ENCODE assay signal across 10 mouse cellular contexts in genomic region chr19:8578970-8579342, GRCm38 (mm10). TPM values are rescaled to one million over a fixed set of nuclear protein-coding genes. Genes with fewer than 3 reads are reported as not detected.
DNase-seq lines count a peak whose midpoint lies in the region; ATAC-seq and TF ChIP-seq lines count a peak whose summit lies in the region.
"Had no signal": no experiment of that assay in that cellular context is flagged by ENCODE, and none has a peak within 500 bp of the region (broad histone marks: within the 10 kb centered on the region; RNA-seq: fewer than 3 reads in every experiment).

No protein-coding gene starts in this region.

- intact Hi-C loops in left cerebral cortex, postnatal 25 days (cut with DNase I): loop anchor here (1.0 kb wide), 2 partner anchors 83 to 104 kb away; no protein-coding TSS in a partner anchor
- intact Hi-C loops in gastrocnemius, postnatal 36 days (cut with DNase I): loop anchor here (2.0 kb wide), 1 partner anchor 104 kb away; no protein-coding TSS in a partner anchor

- H3K9ac ChIP-seq in liver, embryonic 11.5 days (ENCODE audit: low read depth, low read length): no peak overlapping the region
- H3K9ac ChIP-seq in forebrain, postnatal 0 days: peak overlapping the region; percentile 53; the same call in 1 of the 2 replicates
- peak overlapping the region; percentile 43; the same call in 1 of the 2 replicates for H3K9ac ChIP-seq in neural tube, embryonic 15.5 days (replicated peaks)

- H3K4me3 ChIP-seq in liver, embryonic 11.5 days (ENCODE audit: low read depth, low read length): no peak overlapping the region
- peak overlapping the region; percentile 38 for H3K4me3 ChIP-seq in forebrain, postnatal 0 days (ENCODE audit: low read depth, low read length)
- peak overlapping the region; percentile 39 for H3K4me3 ChIP-seq in neural tube, embryonic 15.5 days (replicated peaks)

- H3K4me2 ChIP-seq in liver, embryonic 11.5 days: peak overlapping the region; percentile 62
- peak overlapping the region; percentile 61 for H3K4me2 ChIP-seq in forebrain, postnatal 0 days (ENCODE audit: low read depth)
- H3K4me2 ChIP-seq in neural tube, embryonic 15.5 days: peak overlapping the region; percentile 80

- 54% methylated on average over 2 of the region's 2 CpGs for WGBS in liver, embryonic 11.5 days
- WGBS in forebrain, postnatal 0 days: 52% methylated on average over 2 of the region's 2 CpGs
- WGBS in neural tube, embryonic 15.5 days: 64% methylated on average over 2 of the region's 2 CpGs

- H3K27me3 ChIP-seq in liver, embryonic 11.5 days (replicated peaks; ENCODE audit: control insufficient read depth, insufficient read depth, low read length): no peaks in the 10 kb centered on the region
- no peaks in the 10 kb centered on the region for H3K27me3 ChIP-seq in forebrain, postnatal 0 days (ENCODE audit: insufficient read depth, low read length)
- H3K27me3 ChIP-seq in neural tube, embryonic 15.5 days (replicated peaks): no peaks in the 10 kb centered on the region

- H3K27ac ChIP-seq in liver, embryonic 11.5 days (ENCODE audit: low read depth, low read length): no peak overlapping the region
- peak overlapping the region; percentile 64 for H3K27ac ChIP-seq in forebrain, postnatal 0 days (ENCODE audit: low read depth, low read length)
- H3K27ac ChIP-seq in neural tube, embryonic 15.5 days (replicated peaks): peak overlapping the region; percentile 38; the same call in 1 of the 2 replicates

- H3K9me3 ChIP-seq in liver, embryonic 11.5 days (ENCODE audit: control insufficient read depth, low read length): no peaks in the 10 kb centered on the region
- no peaks in the 10 kb centered on the region for H3K9me3 ChIP-seq in forebrain, postnatal 0 days (ENCODE audit: low read length)
- H3K9me3 ChIP-seq in neural tube, embryonic 15.5 days (replicated peaks): no peaks in the 10 kb centered on the region

- DNase-seq in liver, embryonic 11.5 days (ENCODE audit: low spot score): no peak
- no peak for DNase-seq in liver
- DNase-seq in forebrain, postnatal 0 days: peak; percentile 11
- DNase-seq in left cerebral cortex, postnatal 25 days (ENCODE audit: low spot score in 2 of 2): peak; percentile 40 to 61
- no peak for DNase-seq in gastrocnemius, postnatal 36 days
- DNase-seq in adrenal gland, postnatal 36 days: no peak
- no peak for DNase-seq in urinary bladder, adult 18-20 months (ENCODE audit: low spot score in 2 of 2)

- ATAC-seq in liver, embryonic 11.5 days (replicated peaks; ENCODE audit: low FRiP score): no peak
- ATAC-seq in forebrain, postnatal 0 days: peak; percentile 42; the same call in 1 of the 2 replicates
- 0 out of 2 replicates have a peak, but pooled peaks have one; percentile 11 for ATAC-seq in neural tube, embryonic 15.5 days (ENCODE audit: low FRiP score)

- H3K4me1 ChIP-seq in liver, embryonic 11.5 days (replicated peaks; ENCODE audit: control insufficient read depth, insufficient read depth, low read length): no peaks in the 10 kb centered on the region
- no peaks in the 10 kb centered on the region for H3K4me1 ChIP-seq in forebrain, postnatal 0 days (ENCODE audit: insufficient read depth)
- peaks cover 8% of the 10 kb centered on the region for H3K4me1 ChIP-seq in neural tube, embryonic 15.5 days

- H3K36me3 ChIP-seq in liver, embryonic 11.5 days (ENCODE audit: control insufficient read depth, insufficient read depth, low read length): no peaks in the 10 kb centered on the region
- no peaks in the 10 kb centered on the region for H3K36me3 ChIP-seq in forebrain, postnatal 0 days (ENCODE audit: insufficient read depth)
- H3K36me3 ChIP-seq in neural tube, embryonic 15.5 days: no peaks in the 10 kb centered on the region

- TF ChIP-seq CTCF in forebrain, postnatal 0 days (IDR thresholded peaks at IDR 0.05; ENCODE audit: low read depth): no peak

RNA-seq across cellular contexts. Expression of gene Slc22a8, which starts 12.1 kb away (rescaled TPM):
- polyA plus RNA-seq in liver, embryonic 11.5 days (2014; fragmentation: Nextera tagmentation; extraction: Ambion mirVana): 2.0 and 2.9 TPM in 2 replicates
- 9.1 and 13.1 TPM in 2 replicates for total RNA-seq in forebrain, postnatal 0 days (2014; rRNA removed)
- 16.6 and 19.0 TPM in 2 replicates for polyA plus RNA-seq in forebrain, postnatal 0 days (2015; fragmentation: Nextera tagmentation; extraction: Ambion mirVana)
- 10 to 100 TPM; 11.7 to 15.1 TPM for total RNA-seq in left cerebral cortex, postnatal 25 days (2021)
- 9.1 and 10.7 TPM in 2 replicates for polyA plus RNA-seq in neural tube, embryonic 15.5 days (2015; fragmentation: Nextera tagmentation; extraction: Ambion mirVana)
- not detected for total RNA-seq in gastrocnemius, postnatal 36 days (2021)
- under 1 TPM in 1 of 2 experiments, not detected in 1; 0.36 TPM for total RNA-seq in adrenal gland, postnatal 36 days (2021)
- total RNA-seq: common myeloid progenitor, adult 5-6 weeks had no signal
- polyA plus RNA-seq: large intestine, adult 2 months had no signal

RNA-seq across cellular contexts. Expression of gene Slc22a6, which starts 38.9 kb away (rescaled TPM):
- not detected in 2 replicates for polyA plus RNA-seq in liver, embryonic 11.5 days (2014; fragmentation: Nextera tagmentation; extraction: Ambion mirVana)
- 11.5 and 19.0 TPM in 2 replicates for total RNA-seq in forebrain, postnatal 0 days (2014; rRNA removed)
- polyA plus RNA-seq in forebrain, postnatal 0 days (2015; fragmentation: Nextera tagmentation; extraction: Ambion mirVana): 13.2 and 15.5 TPM in 2 replicates
- total RNA-seq in left cerebral cortex, postnatal 25 days (2021): 1 to 10 TPM; 5.5 to 5.8 TPM
- 0.82 and 1.8 TPM in 2 replicates for polyA plus RNA-seq in neural tube, embryonic 15.5 days (2015; fragmentation: Nextera tagmentation; extraction: Ambion mirVana)
- not detected for total RNA-seq in gastrocnemius, postnatal 36 days (2021)
- not detected for total RNA-seq in adrenal gland, postnatal 36 days (2021)
- total RNA-seq: common myeloid progenitor, adult 5-6 weeks had no signal
- polyA plus RNA-seq: large intestine, adult 2 months had no signal

Comparison
In these comparisons a context has a peak if more than half of its experiments do, and no peak if none do; other contexts are left out.
1. DNase-seq: peak in forebrain, postnatal 0 days (single experiment) and left cerebral cortex, postnatal 25 days (2 of 2); none in liver, embryonic 11.5 days (single experiment), liver (single experiment), gastrocnemius, postnatal 36 days (0 of 2), adrenal gland, postnatal 36 days (0 of 2) and urinary bladder, adult 18-20 months (0 of 2).
2. RNA of gene Slc22a6, which starts 38.9 kb away (total RNA-seq): 11.5 to 19.0 TPM in forebrain, postnatal 0 days and 5.5 to 5.8 TPM in left cerebral cortex, postnatal 25 days; not detected in gastrocnemius, postnatal 36 days and not detected in adrenal gland, postnatal 36 days; every median in the first group is over 4 times any median in the second.
3. Peak in every context shown above with its lines, with median percentiles within 50 percentile points of each other: H3K4me2 ChIP-seq.